Mouse (Mus musculus) erythroid progenitor cell, adult 5-6 weeks (primary cell): ENCODE results near the gene Fxyd2. TPM values are rescaled to one million over a fixed set of nuclear protein-coding genes. Genes with fewer than 3 reads are reported as not detected.

ENCODE experiments used
- ATAC-seq: replicated peaks from 2 replicates; pipeline ENCODE4 v1.8.0; 2016; ENCODE audit warnings: moderate number of reproducible peaks, mild to moderate bottlenecking, moderate TSS enrichment, inconsistent platforms; ENCODE audit not compliant: poor library complexity, low FRiP score, severe bottlenecking
- total RNA-seq, 2 experiments: library from RNA; stranded (forward) in 1 of 2; stranded (reverse) in 1 of 2; fragments of 150-400 nt in 1 of 2; fragments of 186-747, 209-891 nt in 1 of 2; gene quantifications; 2 replicates each; pipeline versions ENCODE4 v1.2.3 to v1.2.4; 2015 to 2017; ENCODE audit warnings: low replicate concordance in 2 of 2

Gene Fxyd2
- total RNA-seq (2015; ENCODE audit: low replicate concordance): 2.5 TPM in 1 of 2 replicates, not detected in the other
- total RNA-seq (2017; ENCODE audit: low replicate concordance): not detected in 2 replicates

DNA sequence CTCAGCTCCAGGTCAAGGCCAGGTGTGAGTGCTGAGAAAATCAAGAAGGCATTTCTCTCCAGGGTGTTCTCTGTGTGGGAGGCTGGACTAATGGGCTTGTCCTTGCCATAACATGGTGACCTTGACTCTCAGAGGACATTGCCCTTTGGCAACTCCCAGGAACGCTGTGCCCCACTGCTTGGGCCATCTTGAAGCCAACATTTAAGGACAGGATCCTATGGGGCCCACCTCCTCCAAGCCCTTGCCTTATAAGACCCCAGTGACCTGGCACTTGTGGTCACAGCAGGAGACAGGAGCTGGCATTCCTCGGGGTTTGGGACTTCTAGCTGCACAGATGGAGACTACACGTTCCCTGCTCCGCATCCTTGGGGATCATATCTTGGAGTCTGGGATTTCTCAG lies at the start of gene Fxyd2:
Fxyd2 (plus strand) TSS at position 236 of the 400 bp plus-strand sequence.
- ATAC-seq: no peak

DNA sequence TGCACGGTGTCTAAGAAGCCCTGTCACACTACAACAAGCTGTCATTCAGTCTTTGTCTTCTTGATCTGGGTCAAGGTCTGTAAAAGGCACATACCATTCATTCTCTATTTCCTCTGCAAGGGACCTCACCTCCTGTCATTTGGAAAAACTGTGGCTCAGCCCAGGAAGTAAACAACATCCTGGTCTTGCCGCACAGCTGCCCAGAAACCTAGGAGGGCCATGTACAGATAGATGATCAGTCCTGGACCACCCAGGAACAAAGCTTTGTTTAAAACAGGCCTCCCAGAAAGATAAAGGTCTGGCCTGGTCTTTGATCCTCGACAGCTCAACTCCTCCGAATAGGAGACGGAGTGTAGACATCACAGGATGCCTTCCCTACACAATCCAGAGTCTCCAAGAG lies 49.6 kb upstream of the Fxyd2 start:
- no peak for ATAC-seq

DNA sequence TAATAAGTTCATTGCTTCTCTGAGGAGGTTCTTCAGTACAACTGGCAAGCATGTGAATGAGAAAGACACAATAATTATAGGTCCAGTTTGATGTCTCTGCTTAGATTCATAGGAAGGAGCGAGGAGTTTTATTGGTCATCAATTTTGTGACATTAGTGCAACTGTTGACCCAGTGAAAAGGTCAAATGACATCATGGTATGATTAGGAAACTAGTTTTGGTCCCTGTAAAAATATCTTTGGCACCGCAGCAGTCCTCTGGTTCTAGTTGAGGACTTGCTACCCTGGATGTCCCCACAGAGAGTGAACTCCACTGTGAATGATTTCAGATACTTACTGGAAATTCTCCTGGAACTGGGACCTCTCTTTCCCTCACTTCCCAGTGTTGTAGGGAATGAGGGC lies 44.3 kb upstream of the Fxyd2 start:
- ATAC-seq: no peak

DNA sequence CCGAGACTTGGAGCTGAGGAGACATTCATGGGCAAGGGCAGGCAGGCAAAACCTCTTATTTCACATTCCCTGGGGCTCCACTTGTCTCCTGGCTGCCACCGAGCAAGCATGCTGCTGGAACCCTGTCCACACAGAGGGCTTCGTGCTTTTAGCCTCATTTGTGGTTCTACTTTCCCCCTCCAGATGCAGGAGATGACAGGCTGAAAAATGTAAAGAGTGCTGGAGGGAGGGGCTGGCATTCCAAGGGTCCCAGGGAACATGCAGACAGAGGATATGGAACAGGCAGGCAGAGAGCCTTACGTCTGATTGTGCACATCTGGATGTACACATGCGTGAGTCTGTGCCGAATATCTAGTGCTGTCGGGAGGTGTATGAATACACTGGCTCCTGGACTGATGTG lies 41.1 kb upstream of the Fxyd2 start:
- no peak for ATAC-seq

DNA sequence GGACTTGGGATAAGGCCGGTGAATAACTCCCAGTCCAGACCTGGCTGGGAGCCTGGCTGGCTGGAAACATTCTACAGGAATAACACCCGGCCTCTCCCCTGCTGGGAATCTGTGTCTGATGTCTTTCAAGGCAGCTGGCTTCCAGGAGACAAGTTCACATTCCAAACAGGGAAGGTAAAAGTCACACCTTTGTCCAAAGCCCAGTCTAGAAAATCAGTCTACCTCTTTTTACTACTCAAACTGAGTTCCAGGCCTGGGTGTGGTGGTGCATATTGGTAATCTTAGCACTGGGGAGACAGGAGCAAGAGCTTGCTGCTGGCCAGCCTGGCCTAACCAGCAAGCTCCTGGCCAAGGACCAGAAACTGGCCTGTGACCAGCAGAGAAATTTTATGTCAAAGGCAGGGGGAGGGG lies 37.4 kb upstream of the Fxyd2 start:
- ATAC-seq: no peak

DNA sequence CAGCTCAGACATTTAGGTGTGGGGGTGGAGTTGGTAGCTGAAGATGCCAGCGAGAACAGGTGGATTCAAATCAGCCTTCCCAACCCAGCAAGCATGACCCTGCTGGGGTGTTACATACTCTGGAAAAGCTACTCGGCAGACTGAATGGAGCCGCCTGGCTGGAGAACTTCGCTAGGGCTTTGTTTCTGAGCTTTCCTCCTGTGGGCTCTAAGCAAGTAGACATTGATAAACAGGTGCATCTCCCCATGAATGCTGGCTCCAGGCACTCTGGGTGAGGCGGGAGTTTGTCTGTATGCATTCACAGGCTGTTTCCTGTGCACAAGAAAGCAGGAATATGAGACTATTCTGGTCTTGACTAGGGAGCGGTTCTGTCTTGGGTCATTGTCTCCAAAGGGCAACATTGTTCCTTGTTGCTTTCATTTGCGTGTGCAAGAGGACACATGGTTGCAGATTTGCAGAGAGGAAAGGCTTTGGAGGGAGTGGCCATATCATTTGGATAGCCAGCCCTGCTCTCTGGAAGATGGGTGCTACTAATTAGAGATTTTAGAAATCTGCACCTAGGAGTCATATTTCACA lies 35.7 kb upstream of the Fxyd2 start:
- no peak for ATAC-seq

DNA sequence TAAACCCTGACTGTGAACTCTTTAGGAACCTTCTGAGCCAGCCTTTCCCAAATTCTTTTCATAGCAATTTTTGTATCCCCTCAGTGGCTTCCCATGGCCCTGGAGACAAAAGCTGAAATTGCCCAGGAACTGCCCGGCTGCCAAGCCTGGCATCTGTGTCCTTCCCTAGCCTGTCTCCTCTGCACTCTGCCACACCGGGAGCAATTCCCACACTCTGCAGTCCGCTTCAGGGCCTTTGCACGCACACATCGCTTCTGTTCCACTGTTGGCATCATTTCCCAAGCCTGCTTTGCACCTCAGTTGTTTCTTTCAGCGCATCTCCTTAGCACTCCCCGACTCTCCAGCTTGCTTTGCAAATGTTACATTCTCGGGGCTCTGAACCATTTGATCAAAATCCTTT lies 31.8 kb upstream of the Fxyd2 start:
- ATAC-seq: no peak

DNA sequence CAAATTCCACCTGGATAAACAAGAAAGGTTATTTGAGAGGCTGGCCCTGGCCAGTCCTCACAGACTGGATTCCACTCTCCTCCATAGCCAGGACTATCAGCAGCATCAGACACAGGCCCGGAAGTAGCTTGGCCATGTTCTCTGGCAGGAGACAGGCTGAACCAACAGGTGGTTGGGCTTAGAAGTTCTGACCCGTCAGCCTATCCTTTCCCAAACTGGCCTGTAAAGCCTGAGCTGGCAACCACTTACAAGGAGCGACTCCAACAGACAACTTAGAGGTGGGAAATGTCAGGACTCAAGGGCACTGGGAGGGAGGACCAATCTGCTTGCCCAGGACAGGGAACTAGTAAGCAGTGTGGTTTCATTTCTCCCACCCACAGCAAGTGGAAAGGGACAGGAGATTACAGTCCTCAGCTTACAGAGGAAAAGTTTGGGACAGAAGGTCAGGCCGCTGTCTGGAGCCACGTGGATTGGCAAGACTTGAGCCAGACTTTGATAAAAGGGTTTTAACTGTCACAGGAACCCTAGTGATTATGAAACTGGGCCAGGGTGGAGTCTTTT lies 31.0 kb upstream of the Fxyd2 start:
- no peak for ATAC-seq

DNA sequence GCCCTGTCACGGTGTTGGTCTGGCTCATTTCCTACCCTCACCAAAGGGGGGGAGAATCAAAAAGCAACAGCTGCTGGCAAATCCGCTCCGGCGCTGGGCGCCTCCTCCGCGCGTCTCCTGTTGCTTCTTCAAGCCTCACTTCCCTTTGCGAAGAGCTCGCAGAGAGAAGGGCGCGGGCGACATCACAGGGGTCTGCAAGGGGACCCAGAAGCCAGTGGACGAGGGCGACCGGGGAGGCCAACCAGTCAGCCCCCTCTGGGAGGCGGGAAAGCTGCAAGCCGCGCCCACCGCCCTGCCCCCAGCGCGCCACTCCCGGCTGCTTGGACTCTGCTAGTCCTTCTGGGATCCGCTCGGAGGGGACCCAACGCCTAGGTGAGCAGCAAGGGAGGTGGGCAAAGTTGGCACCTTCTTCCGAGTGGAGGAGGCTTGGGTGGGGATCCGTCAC lies 29.3 kb upstream of the Fxyd2 start, which contains the start of gene Fxyd6:
Fxyd6 (plus strand) TSS at position 69 of the 445 bp plus-strand sequence.
- no peak for ATAC-seq

DNA sequence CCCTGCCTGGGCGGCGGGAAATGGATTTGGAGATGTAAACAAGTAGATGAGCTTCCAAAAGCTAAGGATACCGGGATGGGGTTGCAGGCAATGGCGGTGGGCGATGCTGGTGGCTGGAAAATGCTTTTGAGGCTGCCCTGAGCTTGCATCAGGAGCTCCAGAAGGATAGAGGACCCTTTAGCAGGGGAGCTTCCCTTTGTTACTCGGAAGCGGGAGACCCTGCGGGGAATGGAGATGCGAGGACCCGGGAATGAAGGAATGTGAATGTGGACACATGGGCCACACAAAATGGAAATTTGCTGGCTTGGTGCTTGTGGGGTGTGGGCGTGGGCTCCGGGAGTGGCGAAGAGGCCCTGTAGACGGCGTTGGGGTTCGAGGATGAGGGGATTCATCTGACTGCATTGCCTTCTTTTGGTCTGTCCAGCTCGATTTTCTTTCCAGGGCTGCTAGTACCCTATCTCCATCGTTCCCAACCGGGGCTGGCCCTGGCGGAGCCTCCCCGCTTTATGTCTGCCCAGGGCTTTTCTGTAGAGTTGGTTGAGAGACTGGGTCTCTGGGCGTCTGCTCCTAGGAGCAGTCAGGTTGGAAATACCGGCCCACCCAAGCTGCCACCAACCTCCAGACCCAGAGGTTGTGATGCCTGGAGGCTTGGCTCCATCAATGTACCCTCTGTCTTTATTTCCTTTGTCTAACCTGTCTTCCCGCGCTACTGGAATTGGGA lies 28.7 kb upstream of the Fxyd2 start:
- no peak for ATAC-seq

DNA sequence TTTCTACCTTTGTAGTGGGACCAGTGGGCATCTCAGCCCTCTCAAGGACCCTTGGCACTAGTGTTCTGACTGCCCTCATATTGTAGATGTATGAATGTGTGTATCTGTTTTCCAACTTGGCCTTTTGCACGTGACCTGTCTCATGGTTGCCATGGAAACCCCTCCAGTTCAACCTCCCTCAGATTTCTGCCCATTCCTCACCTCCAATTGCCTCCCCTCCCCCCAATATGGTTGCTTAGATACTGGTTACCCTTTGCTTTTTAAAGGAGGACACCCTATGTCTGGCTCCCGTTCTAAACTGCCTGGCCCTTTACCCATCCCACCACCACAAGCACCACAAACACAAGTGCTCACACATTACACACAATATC lies 28.1 kb upstream of the Fxyd2 start:
- no peak for ATAC-seq

DNA sequence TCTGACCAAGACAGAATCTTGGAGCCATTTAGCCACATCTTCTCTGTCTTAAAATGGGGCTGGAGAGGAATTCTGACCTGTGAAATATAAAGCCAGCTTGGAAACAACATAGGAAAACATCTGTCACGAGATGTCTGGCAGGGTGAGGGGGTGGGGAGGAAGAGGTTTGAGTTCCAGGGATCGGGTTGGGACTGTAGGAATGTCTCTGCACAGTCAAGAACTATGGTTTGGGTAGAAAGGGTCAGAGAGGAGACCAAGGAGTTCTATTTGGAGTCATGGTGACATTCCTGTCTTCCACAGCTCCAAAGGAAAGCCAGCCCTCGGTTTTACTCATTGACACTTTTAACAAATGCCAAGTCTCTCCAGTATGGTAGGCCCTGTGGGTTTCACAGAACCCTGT lies 25.6 kb upstream of the Fxyd2 start:
- ATAC-seq: no peak

DNA sequence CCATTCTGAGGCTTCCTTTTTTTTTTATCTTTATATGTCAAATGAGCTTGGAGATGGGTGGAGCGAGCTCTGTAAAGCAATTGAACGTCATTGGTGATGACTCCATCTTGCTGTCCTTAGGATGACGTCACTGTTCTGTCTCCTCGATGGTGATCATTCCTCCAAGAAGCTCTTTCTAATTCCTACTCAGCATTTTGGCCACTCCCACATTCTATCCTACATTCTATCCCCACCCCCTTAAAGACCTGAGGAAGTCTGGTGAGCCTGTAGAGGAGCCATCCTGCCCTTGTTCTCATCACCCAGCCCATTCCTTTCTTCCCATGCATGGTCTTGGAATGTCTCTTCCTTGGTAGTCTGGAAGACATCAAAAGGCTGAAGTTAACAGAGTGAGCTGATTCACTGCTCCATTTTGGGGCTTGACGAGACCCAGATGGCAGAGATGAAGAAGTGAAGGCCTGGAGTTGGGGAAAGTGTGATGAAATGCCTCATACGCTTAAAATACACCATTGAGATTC lies 24.4 kb upstream of the Fxyd2 start:
- ATAC-seq: no peak

DNA sequence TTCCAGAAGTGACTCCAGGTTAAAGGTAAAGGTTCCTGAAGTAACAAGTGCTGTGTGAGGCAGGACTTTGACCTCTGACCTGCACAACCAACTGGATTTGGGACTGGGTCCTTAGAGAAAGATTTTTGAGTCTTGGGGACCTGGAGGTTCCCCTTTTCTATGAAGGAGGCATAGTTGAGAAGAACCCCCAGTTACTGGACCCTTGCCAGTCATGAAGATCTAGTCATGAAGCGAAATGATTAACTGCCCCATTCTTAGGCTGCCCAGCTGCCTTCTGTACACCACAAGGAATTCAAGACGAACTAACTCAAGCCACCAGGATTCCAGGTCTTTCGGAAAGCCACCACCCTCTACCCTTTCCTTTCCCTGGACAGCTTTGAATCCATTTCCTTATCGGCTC lies 23.0 kb upstream of the Fxyd2 start:
- no peak for ATAC-seq

DNA sequence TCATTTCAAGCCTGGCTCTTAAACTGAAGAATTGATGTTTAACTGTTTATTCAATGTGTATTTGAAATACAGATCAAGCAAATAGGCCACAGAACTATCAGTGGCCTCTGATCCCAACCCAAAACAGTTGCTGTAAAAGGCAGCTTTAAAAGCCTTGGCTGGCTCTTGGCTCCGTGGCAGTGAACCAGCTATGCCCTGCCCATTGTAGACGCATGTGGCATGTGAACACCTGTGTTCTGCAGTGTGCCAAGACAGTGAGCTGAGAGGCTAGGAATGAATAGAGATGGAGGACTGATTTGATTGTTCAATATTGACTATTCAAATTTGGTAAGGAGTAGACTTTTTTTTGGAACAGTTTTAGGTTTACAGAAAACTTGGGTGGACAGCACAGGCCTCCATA lies 22.6 kb upstream of the Fxyd2 start:
- ATAC-seq: no peak

DNA sequence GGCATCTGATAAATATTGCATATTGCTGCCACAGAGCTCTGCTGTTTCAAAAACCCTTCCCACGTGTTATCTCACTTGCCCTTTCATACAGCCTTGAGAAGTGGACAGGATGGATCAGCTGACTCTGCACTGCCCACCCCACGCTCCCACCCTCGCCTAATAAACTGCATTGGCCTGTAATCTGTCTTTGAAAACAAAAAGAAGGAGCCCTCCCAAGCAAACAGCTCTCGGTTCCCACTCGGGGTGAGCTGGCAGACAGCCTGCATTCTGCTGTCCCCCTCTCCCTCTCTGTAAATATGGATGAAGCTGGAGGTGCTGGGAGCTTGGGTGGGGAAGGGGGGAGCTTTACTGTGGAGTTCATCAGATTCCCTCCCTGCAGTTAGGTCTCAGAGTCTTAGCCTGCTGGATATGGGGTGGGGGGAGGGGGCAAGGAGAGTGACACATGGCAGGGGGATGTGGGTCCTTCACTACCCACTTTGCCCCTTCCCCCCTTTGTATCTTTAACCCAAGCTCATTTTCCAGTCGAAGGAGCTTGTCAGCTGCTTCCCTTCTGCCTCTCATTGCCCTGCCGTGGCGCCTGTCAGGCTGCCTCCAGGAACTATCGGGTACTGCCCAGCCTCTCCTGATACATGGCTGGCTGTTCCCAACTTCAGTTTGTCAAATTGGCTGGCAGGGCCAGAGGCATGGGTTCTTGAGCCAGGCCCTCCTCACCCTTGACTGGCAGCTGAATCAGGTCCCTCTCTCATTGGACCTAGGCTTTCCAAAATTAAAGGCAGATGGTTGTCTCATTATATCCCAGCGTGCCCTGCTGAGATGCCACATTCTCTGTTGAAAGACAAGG lies 18.8 kb upstream of the Fxyd2 start:
- no peak for ATAC-seq

DNA sequence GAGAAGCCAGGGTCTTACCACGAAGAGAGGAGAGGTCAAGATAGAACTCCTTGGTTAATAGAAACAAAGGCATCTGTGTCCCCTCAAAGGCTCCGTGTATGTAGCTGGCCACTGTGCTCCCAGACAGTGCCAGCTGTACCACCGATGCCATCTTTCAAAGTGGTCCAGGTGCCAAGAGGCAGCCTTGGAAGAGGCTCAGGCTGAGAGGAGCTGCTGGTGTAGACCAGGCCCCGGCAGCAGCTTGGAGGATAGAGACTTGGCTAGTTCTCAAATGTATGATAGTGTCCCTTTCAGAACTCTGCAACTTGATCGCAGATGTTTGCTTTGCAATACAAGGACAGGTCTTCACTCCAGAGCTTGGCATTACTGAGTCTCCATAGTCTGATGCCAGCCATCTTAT lies 17.1 kb upstream of the Fxyd2 start:
- ATAC-seq: no peak

DNA sequence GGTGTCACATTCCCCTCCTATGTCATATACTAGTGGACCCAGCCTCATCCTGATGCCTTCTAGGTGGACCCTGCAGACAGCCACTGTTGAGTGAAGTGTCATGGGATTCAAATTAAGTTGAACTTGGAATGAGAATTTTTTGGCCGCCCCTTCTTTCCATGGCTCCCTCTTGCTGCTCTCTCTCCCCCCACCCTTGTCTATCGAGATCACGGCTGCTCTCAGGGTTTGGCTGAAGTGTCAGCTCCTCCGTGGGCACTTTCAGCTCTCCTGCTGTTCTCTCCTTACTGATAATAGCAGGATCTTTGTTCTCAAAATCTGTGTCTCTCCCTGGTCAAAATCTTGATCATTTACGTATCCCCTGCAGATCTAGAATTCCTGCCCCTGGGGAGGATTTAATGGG lies 16.6 kb upstream of the Fxyd2 start:
- no peak for ATAC-seq

DNA sequence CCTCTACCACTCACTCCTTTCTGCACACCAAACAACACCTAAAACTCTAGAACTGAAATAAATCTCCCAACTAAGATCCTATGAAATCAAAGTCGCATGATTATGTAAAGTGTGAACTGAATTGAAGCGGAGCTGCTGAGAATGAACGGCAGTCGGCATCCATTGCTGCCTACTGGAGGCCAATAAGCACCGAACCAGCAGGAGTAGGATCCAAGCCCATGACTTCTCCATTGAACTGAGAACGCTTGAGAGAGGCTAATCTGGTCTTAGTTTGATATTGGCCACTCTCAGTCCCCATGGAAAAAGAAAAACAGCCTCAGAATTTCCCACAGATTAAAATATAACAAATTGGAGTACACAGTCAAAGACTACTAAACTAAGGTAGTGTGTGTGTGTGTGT lies 15.6 kb upstream of the Fxyd2 start:
- ATAC-seq: no peak

DNA sequence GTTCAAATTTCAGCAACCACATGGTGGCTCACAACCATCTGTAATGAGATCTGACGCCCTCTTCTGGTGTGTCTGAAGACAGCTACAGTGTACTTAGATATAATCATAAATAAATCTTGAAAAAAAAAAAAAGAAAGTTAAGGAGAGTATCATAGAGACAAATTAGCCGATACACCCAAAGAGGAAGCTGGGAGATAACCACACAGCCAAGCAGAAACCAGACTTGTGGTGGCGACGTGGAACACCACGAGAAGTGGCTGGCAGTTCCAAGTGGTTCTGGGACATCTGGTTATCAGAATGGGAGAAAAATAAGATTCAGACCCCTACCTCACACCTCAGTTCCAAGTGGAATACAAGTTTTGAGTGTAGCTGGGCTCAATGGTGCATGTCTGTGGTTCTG lies 12.8 kb upstream of the Fxyd2 start:
- ATAC-seq: no peak
